Mouse (Mus musculus) midbrain, embryonic 16.5 days (tissue): Measurements from ENCODE around the gene Sorcs1. TPM values are rescaled to one million over a fixed set of nuclear protein-coding genes. Genes with fewer than 3 reads are reported as not detected.

Experiments used
- ATAC-seq: fragments of 200-750 bp; cut with Nextera tagmentation; 2 replicates; pipeline ENCODE4 v1.8.0; 2017; ENCODE audit warnings: moderate TSS enrichment
- H3K27ac ChIP-seq: fragments of 300-500 bp; sonication (generic); 2 replicates; pipeline ENCODE4 v1.5.1; 2014; ENCODE audit warnings: mild to moderate bottlenecking, low read length, mixed read lengths
- H3K27me3 ChIP-seq: fragments of 300-500 bp; sonication (generic); 2 replicates; pipeline ENCODE4 v1.6.1; 2014; ENCODE audit warnings: low read depth, low read length, mixed read lengths; ENCODE audit not compliant: control insufficient read depth, insufficient read depth
- H3K36me3 ChIP-seq: fragments of 300-500 bp; sonication (generic); 2 replicates; pipeline ENCODE4 v1.6.1; 2014; ENCODE audit warnings: mild to moderate bottlenecking, low read length, moderate library complexity, mixed read lengths; ENCODE audit not compliant: control insufficient read depth, insufficient read depth
- H3K4me1 ChIP-seq: fragments of 300-500 bp; sonication (generic); 2 replicates; pipeline ENCODE4 v1.6.1; 2014; ENCODE audit warnings: mild to moderate bottlenecking, low read length, mixed read lengths; ENCODE audit not compliant: control insufficient read depth, insufficient read depth
- H3K4me2 ChIP-seq: fragments of 300-500 bp; sonication (generic); 2 replicates; pipeline ENCODE4 v1.6.1; 2014; ENCODE audit warnings: mild to moderate bottlenecking, low read length, mixed read lengths
- H3K4me3 ChIP-seq: fragments of 300-500 bp; sonication (generic); 2 replicates; pipeline ENCODE4 v1.5.1; 2014; ENCODE audit warnings: low read depth, mild to moderate bottlenecking, low read length, moderate library complexity, mixed read lengths
- H3K9ac ChIP-seq: fragments of 300-500 bp; sonication (generic); 2 replicates; pipeline ENCODE4 v1.6.1; 2014; ENCODE audit warnings: low read depth, low read length, mixed read lengths
- H3K9me3 ChIP-seq: fragments of 300-500 bp; sonication (generic); replicated peaks from 2 replicates; pipeline ENCODE4 v1.6.1; 2014; ENCODE audit warnings: mild to moderate bottlenecking, low read length, mixed read lengths; ENCODE audit not compliant: control insufficient read depth, poor library complexity, severe bottlenecking
- WGBS: fragments of 180-500 bp; shearing (Covaris S2); extraction: QIAGEN DNeasy Blood & Tissue Kit; methylation state at CpG from one replicate; pipeline ENCODE4 v1.1.7; 2014; 5-methylcytosine and 5-hydroxymethylcytosine counted together
- polyA plus RNA-seq: library from polyadenylated mRNA; unstranded; fragments of >200 nt; fragmentation: Nextera tagmentation; extraction: Ambion mirVana; gene quantifications from 2 replicates; pipeline ENCODE4 v1.2.1, GENCODE M21; 2015

Sorcs1 gene
- polyA plus RNA-seq, 1 experiment from 2014 or later = 17.8 TPM

DNA sequence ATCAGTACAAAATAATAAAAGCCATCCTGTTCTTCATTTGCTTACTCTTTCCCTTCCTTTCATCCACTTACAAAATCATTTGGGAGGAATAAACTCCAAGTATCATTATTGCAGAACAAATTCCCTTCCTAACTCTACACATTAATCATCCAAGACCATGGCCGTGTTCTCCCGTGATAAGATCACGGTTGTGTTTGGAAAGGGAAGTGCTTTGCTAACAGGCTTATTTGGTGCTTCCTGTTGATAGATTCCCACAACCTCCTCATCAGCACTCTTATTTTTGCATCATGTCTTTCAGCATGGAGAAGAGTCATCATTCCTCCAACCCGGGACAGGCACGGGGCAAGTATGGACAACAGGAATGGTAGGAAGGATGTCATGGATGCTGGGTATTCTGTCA is 25.7 kb downstream of the Sorcs1 start:
- no peaks in the 10 kb centered on the region for H3K36me3 ChIP-seq
- WGBS = 91% methylated on average over 5 of the region's 5 CpGs
- no peak overlapping the region for H3K27ac ChIP-seq
- peaks cover 6% of the 10 kb centered on the region; the same call in 1 of the 2 replicates for H3K4me1 ChIP-seq
- H3K4me3 ChIP-seq = no peak overlapping the region
- H3K9ac ChIP-seq = no peak overlapping the region
- no peaks in the 10 kb centered on the region for H3K9me3 ChIP-seq
- no peak overlapping the region for H3K4me2 ChIP-seq
- no peaks in the 10 kb centered on the region for H3K27me3 ChIP-seq
- ATAC-seq = no peak

DNA sequence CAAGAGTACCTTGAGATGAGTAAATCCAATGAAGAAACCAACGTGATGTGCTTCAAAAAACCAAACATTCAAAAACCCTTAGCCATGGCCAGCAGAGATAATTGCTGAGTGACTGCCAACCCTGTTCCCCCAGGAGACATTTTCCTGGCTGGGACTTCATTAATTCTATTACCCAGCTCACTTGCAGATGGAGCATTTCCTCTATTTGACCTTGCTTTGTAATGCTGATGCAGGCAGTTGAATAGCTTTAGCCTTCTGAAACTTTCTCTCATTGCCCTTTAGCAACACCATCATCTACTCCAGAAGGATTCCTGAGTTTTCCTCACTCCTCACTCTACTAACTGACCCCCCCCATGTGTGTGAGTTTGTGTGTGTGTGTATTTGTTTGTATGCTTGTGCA is 34.6 kb downstream of the Sorcs1 start:
- no peak overlapping the region for H3K9ac ChIP-seq
- 52% methylated on average over 1 of the region's 1 CpGs for WGBS
- no peak overlapping the region for H3K4me2 ChIP-seq

DNA sequence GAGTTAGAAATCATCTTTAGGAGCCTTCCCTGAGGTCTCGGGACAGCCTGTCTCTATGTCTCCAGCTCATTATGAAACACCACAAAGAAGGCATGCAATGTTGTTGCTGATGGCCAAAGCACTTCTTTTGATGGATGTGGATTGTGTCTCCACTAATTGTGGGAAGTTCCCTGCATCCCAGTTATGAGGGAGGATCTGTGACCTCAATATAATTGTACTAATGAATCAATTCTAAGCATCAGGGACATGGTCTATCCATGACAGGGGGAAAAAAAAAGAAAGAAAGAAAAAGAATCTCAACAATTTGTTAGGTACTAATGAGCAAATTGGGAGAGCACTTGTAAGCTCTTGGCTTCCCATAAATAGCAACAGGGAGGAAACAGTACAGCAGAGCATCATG is 36.3 kb downstream of the Sorcs1 start:
- H3K4me1 ChIP-seq = peaks cover 8% of the 10 kb centered on the region
- no peak overlapping the region for H3K27ac ChIP-seq
- no peak overlapping the region for H3K4me3 ChIP-seq
- no peak overlapping the region for H3K9ac ChIP-seq
- no peak for ATAC-seq
- no peaks in the 10 kb centered on the region for H3K36me3 ChIP-seq
- no peak overlapping the region for H3K4me2 ChIP-seq
- 88% methylated on average over 1 of the region's 1 CpGs for WGBS
- no peaks in the 10 kb centered on the region for H3K27me3 ChIP-seq
- no peaks in the 10 kb centered on the region for H3K9me3 ChIP-seq

More for the DNA sequence above, 34.6 kb downstream of the Sorcs1 start:
- H3K4me3 ChIP-seq = no peak overlapping the region
- H3K9me3 ChIP-seq = no peaks in the 10 kb centered on the region
- no peak for ATAC-seq
- H3K36me3 ChIP-seq = no peaks in the 10 kb centered on the region
- H3K27me3 ChIP-seq = no peaks in the 10 kb centered on the region
- H3K27ac ChIP-seq = no peak overlapping the region
- H3K4me1 ChIP-seq = peaks cover 8% of the 10 kb centered on the region

DNA sequence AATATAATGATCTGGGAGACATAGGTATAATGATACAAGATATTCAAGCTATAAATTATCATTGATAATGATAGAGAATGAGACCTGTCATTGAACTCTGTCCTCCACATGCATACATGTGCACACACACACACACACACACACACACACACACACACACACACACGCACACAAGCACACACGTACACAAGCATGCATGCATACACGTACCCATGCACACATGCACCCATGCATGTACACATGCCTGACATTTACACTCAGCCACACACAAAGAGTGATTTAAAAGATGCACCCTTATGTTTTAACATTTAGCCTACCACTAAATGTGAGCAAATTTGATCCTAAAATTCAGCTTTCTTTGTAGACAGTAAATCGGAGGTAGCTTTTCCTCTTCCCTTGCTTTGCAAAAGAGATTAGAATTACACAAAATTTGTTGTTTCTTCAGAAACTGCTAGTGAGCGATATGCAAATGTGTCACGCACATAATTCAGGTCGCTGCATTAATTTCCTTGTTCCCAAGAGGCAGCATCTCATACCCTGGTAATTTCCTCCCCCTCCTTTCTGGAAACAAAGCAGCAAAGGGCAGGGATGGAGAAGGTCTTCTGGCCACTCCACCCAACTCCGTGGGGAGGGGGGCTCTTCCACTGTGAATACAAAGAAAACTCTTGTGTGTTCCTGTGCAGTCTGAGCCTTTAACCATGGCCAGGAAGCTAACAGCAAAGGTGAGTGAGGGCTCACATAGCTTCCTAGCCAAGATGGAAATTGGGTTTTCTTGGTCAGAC is 38.0 kb downstream of the Sorcs1 start:
- Histone ChIP-seq H3K36me3 (no peaks in the 10 kb centered on the region), H3K9ac (no peak overlapping the region), H3K4me3 (no peak overlapping the region), H3K4me2 (no peak overlapping the region), H3K9me3 (no peaks in the 10 kb centered on the region), H3K27me3 (no peaks in the 10 kb centered on the region), H3K4me1 (peaks cover 12% of the 10 kb centered on the region), H3K27ac (peak overlapping the region; percentile 11; the same call in 1 of the 2 replicates)
- ATAC-seq = no peak
- 58% methylated on average over 8 of the region's 8 CpGs for WGBS

DNA sequence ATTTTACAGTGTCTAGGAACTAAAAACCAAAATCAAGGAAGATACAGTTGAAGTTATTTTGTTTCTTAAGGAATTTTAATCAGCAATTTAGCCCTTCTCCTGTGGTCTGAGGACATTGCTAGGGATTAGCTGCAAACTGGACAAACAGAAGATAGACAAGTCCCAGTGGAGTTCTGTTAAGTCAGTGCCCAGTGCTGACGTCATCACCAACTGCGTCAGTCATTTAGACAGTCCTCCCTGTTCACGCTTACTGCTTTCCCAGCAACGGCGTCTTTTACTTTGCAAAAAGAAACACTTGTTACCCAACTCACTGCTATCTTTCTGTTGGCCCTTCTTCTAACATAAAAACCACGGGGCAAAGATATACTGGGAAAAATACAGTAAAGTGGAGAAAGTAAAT is 40.3 kb downstream of the Sorcs1 start:
- Histone ChIP-seq H3K9ac (no peak overlapping the region), H3K9me3 (no peaks in the 10 kb centered on the region), H3K27ac (no peak overlapping the region), H3K27me3 (no peaks in the 10 kb centered on the region), H3K4me1 (peaks cover 12% of the 10 kb centered on the region), H3K4me3 (no peak overlapping the region), H3K36me3 (no peaks in the 10 kb centered on the region), H3K4me2 (no peak overlapping the region)
- WGBS = 68% methylated on average over 6 of the region's 6 CpGs
- no peak for ATAC-seq

DNA sequence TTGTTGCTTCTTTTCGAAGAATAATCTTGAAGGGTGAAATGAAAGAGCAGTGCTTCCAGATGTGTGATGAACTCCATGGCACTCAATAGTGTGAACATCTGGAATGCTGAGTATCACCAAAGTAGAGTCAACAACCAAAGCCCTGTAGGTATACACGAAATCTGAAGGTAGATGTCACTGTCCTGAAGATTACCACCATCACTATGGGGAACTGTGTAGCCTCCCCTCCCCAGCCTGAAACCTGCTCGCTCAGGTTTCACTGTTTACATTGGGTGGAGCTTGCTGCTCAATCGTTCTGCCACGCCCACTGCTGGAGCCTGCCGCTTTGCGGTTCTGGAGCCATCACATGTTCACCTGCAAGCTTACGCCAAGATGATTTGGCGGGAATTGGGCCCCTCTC is 64.4 kb downstream of the Sorcs1 start:
- Histone ChIP-seq H3K27me3 (no peaks in the 10 kb centered on the region), H3K36me3 (no peaks in the 10 kb centered on the region), H3K4me3 (no peak overlapping the region), H3K27ac (no peak overlapping the region), H3K4me1 (0 out of 2 replicates have a peak, but pooled peaks cover 3% of the 10 kb centered on the region), H3K4me2 (no peak overlapping the region), H3K9ac (no peak overlapping the region), H3K9me3 (no peaks in the 10 kb centered on the region)
- no peak for ATAC-seq
- 46% methylated on average over 9 of the region's 9 CpGs for WGBS

DNA sequence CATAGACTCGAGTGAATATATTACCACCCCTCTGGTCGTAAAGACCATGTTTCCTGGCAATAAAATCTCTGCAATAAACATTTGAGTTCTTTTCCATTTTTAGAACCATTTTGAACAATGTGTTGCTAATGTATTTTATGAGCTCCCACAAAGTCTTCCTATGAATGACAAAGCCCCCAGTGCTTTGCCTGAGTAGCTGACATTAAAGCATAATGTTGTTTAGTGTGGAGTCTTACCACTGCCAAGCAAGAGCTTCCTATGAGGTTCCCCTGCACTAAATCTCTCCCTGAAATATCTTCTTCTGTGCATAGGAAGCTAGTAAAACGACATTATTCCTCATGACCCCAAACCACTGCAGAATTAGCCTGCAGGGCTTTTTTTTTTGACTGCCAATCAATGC is 66.8 kb downstream of the Sorcs1 start:
- no peaks in the 10 kb centered on the region for H3K27me3 ChIP-seq
- no peak overlapping the region for H3K4me3 ChIP-seq
- no peak overlapping the region for H3K4me2 ChIP-seq
- no peaks in the 10 kb centered on the region for H3K36me3 ChIP-seq
- H3K4me1 ChIP-seq = 0 out of 2 replicates have a peak, but pooled peaks cover 3% of the 10 kb centered on the region
- no peak overlapping the region for H3K9ac ChIP-seq
- WGBS = 60% methylated on average over 3 of the region's 3 CpGs
- ATAC-seq = no peak
- no peak overlapping the region for H3K27ac ChIP-seq
- H3K9me3 ChIP-seq = no peaks in the 10 kb centered on the region

DNA sequence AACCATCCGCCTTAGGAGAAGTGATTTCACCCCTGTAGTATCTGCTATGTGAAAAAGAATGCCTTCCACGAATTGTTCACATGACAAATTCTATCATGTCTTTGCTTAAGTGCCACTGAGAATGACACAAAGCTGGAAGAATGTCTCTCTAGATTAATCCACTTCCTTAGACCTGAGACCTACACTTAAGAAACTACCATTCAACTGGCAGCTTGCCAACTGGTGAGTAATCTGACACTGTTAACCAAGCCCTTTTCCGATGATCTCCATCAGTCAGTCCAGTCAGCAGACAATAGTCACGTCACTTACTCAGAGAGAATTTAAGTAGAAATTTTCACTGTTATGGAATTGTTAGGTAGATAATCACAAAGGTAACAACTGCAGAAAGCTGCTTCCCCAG is 74.6 kb downstream of the Sorcs1 start:
- ATAC-seq = no peak
- Histone ChIP-seq H3K36me3 (no peaks in the 10 kb centered on the region), H3K4me1 (no peaks in the 10 kb centered on the region), H3K27me3 (no peaks in the 10 kb centered on the region), H3K9me3 (no peaks in the 10 kb centered on the region), H3K4me2 (no peak overlapping the region), H3K27ac (no peak overlapping the region), H3K4me3 (no peak overlapping the region), H3K9ac (no peak overlapping the region)
- 69% methylated on average over 4 of the region's 4 CpGs for WGBS

DNA sequence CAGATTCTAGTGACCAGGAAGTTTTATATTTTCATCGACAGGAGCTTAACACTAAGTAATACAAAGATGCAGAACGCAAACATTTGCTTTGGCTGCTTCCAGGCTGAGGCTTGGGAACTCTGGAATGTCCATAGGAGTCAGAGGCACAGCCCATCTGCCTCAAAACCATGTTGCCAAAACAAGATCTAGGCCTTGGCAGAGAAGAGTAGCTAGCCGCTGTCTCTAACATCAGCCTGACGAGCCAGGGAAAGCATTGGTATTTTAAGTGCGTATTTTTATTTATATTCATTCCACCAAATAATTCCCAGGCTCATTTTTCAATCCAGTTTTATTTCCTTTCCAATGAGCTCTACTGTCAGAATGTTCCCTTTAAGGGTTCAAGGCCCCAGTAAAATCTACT is 75.1 kb downstream of the Sorcs1 start:
- Histone ChIP-seq H3K27ac (no peak overlapping the region), H3K27me3 (no peaks in the 10 kb centered on the region), H3K36me3 (no peaks in the 10 kb centered on the region), H3K9me3 (no peaks in the 10 kb centered on the region), H3K4me1 (no peaks in the 10 kb centered on the region), H3K4me3 (no peak overlapping the region), H3K4me2 (no peak overlapping the region), H3K9ac (no peak overlapping the region)
- no peak for ATAC-seq
- 92% methylated on average over 5 of the region's 5 CpGs for WGBS
